Mouse (Mus musculus) adipocyte (in vitro differentiated cells): Measurements from ENCODE around the gene Cacna1d.

Experiments used
- DNase-seq: peaks from one replicate; pipeline ENCODE4 v3.0.0-alpha.2; 2016; ENCODE audit warnings: low spot score

The Cacna1d gene

GRCm38 (mm10) chr14:30458820-30459219 is 32.4 kb downstream of the Cacna1d start:
- no peak for DNase-seq

GRCm38 (mm10) chr14:30457897-30458296 is 33.4 kb downstream of the Cacna1d start:
- no peak for DNase-seq

DNA sequence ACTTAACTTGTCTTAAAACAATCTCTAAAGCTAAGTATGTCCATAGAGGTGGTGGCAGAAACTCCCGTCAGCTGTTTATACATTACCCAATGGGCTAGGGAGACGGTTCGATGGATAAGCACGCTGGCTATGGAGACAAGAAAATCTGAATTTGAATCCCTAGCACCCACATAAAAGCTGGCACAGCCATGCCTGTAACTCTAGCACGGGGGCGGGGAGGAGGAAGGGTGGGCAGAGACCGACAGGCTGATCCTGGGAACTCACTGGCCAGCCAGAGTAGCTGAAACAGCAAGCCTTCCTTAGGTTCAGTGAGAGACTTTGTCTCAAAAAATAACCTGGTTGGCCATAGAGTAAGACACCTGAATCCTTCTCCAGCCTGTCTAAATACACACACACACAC is 33.8 kb downstream of the Cacna1d start:
- no peak for DNase-seq

GRCm38 (mm10) chr14:30455801-30456595 is 35.3 kb downstream of the Cacna1d start:
- DNase-seq: peak; percentile 9

- DNase-seq: no peak
Observed at GRCm38 (mm10) chr14:30439915-30440314, 51.3 kb downstream of the Cacna1d start.

GRCm38 (mm10) chr14:30435316-30435715 is 55.9 kb downstream of the Cacna1d start:
- no peak for DNase-seq

DNA sequence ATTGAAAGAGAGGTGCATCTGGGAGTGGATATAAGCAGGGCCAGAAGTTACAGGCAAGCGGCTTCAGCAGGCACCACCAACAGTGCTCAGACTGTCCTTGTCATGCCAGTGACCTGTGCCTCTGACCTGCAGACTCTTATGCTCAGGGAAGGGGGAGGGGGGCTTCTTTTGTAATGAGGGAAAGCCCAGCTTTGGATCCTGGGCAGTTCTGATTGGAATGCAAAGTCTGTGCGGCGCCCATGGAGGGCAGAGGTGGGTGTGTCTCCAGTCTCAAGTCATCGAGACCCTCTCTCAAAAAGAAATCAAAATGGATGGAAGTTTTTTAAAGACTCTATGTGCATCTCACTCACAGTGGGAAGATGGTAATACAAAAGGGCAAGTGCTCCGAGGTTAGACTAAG is 60.8 kb downstream of the Cacna1d start:
- DNase-seq: no peak

- no peak for DNase-seq
Observed at GRCm38 (mm10) chr14:30430026-30430425, 61.2 kb downstream of the Cacna1d start.

- DNase-seq: no peak
Observed at GRCm38 (mm10) chr14:30429606-30430005, 61.6 kb downstream of the Cacna1d start.

- DNase-seq: no peak
Observed at GRCm38 (mm10) chr14:30428757-30429156, 62.5 kb downstream of the Cacna1d start.

- no peak for DNase-seq
Observed at GRCm38 (mm10) chr14:30425876-30426275, 65.4 kb downstream of the Cacna1d start.

DNA sequence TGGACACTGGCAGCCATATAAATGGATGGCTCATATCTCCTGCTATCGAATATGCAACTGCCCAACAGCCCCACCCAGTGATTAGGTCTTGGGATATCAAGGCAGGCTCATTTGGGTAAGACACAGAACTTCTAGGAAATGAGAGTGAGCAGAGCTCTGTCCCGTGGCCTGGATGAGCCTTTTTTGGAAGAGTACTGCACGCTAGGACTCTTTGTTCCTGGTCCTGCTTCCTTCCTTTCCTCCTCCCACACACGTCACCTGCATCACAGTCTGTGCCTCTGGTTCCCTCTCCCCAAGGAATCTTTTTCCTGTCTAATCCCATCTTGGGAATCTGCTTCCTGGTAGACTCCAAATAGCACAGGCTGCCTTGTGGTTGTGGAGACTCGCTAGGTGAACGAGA is 66.1 kb downstream of the Cacna1d start:
- DNase-seq: no peak

DNA sequence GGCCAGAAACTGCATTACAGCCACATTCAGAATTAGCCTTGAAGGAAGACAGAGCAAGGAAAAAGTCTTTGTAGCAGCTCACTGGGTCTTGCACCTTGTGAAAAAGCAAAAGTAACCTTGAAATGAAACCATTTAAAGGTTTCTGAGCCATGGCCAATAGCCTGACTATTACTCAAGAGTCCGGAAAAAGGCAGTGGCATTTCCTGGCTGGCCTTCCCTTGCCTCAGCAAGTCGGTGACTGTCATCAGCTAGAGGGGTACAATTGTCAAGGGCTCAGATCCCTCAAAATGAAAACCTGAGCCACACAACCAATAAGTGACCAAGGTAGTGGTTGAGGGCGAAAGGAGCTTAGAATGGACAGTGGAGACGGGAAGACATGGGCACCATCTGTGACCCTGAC is 66.6 kb downstream of the Cacna1d start:
- no peak for DNase-seq

GRCm38 (mm10) chr14:30422376-30423140 is 68.7 kb downstream of the Cacna1d start:
- DNase-seq: no peak

GRCm38 (mm10) chr14:30419458-30419857 is 71.8 kb downstream of the Cacna1d start:
- no peak for DNase-seq

DNA sequence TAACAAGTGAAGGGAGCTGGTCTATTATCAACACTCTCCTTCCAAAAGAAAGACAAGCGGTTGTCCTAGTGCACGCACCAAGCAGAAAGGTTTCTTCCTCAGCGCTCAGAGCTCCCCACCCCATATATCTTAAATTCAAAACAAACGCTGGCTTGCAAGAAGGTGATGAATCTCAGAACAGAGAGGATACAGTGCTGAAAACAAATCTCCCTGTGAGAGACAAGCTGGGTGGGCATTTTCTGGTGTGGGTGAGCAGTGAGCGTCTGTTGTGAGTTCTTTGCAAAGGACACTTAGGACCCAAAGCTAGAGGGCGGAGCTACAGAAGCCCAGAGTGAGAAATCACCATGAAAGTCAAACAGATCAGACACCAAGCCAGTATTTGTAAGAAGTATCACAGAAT is 72.2 kb downstream of the Cacna1d start:
- no peak for DNase-seq

- DNase-seq: no peak
Observed at GRCm38 (mm10) chr14:30415830-30416229, 75.4 kb downstream of the Cacna1d start.

DNA sequence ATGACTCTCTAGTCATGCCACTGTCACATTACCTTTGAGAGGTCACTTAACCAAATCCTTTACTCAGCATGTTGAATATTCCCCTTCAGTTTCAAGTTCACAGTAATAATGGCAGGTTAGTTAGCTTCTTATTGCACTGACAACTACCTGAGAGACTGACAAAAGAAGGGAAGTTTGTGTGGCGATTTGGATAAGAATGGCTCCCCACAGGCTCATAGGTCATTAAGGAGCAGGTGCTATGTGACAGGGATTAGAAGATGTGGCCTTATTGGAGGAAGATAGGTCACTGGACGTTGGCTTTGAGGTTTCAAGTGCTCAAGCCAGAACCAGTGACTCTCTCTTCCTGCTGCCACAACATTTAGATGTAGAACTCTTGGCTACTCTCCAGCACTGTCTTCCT is 77.1 kb downstream of the Cacna1d start:
- no peak for DNase-seq

GRCm38 (mm10) chr14:30409331-30409730 is 81.9 kb downstream of the Cacna1d start:
- DNase-seq: no peak

GRCm38 (mm10) chr14:30405456-30406225 is 85.6 kb downstream of the Cacna1d start:
- no peak for DNase-seq

DNA sequence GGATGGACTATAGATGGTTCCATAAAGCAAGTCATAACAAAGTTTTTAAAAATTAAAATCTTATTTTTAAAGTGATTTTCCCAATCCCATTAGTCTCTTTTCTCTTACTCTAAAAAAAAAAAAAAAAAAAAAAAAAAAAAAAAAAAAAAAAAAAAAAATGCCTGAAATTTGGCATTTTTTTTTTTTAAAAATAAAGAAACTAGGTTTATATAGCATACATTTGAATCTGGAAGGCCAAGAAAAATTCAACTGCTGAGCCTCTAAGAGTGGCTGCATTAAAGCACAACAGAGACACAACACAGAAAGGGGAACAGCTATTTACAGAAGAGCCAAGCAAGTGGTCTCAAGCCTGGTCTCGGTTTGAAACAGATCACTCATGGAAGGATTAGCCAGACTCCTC is 112.9 kb downstream of the Cacna1d start:
- no peak for DNase-seq

GRCm38 (mm10) chr14:30372878-30373277 is 118.4 kb downstream of the Cacna1d start:
- no peak for DNase-seq

DNA sequence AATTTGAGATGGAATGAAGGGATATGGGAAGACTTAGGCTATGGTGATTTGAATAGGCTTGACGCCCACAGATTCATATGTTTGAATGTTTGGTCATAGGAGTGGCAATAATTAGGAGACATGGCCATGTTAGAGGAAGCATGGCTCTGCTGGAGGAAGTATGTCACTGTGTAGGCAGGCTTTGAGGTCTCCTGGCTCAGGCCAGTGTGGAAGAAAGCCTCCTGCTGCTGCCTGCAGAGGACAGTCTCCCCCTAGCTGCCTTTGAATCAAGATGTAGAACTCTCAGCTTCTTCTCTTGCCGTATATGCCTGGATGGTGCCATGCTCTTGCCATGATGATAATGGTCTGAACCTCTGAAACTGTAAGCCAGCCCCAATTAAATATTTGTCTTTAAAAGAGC is 120.2 kb downstream of the Cacna1d start:
- no peak for DNase-seq
